Mouse (Mus musculus) intestine, postnatal 0 days (tissue): ENCODE results near the gene Zfp202. TPM values are rescaled to one million over a fixed set of nuclear protein-coding genes. Genes with fewer than 3 reads are reported as not detected.
"Not testable (repeated sequence)": the region's sequence is repeated elsewhere in the genome, so short reads cannot be mapped to it uniquely, and the experiment has no call there.

ENCODE experiments used
- ATAC-seq: fragments of 200-750 bp; cut with Nextera tagmentation; 2 replicates; pipeline ENCODE4 v1.8.0; 2017; ENCODE audit warnings: mild to moderate bottlenecking, moderate TSS enrichment, moderate library complexity
- H3K27ac ChIP-seq: fragments of 300-500 bp; sonication (generic); 2 replicates; pipeline ENCODE4 v1.5.1; 2014; ENCODE audit warnings: mild to moderate bottlenecking, low read depth, low read length, moderate library complexity
- H3K27me3 ChIP-seq: fragments of 300-500 bp; sonication (generic); replicated peaks from 2 replicates; pipeline ENCODE4 v1.6.1; 2014; ENCODE audit warnings: low read length, mixed read lengths; ENCODE audit not compliant: control insufficient read depth, insufficient read depth
- H3K36me3 ChIP-seq: fragments of 300-500 bp; sonication (generic); 2 replicates; pipeline ENCODE4 v1.6.1; 2014; ENCODE audit warnings: mild to moderate bottlenecking, moderate library complexity; ENCODE audit not compliant: control insufficient read depth, insufficient read depth
- H3K4me1 ChIP-seq: fragments of 300-500 bp; sonication (generic); replicated peaks from 2 replicates; pipeline ENCODE4 v1.6.1; 2014; ENCODE audit warnings: antibody characterized with exemption, low read length, mixed read lengths; ENCODE audit not compliant: control insufficient read depth, insufficient read depth
- H3K4me2 ChIP-seq: fragments of 300-500 bp; sonication (generic); replicated peaks from 2 replicates; pipeline ENCODE4 v1.6.1; 2014; ENCODE audit warnings: low read depth, mild to moderate bottlenecking, moderate library complexity
- H3K4me3 ChIP-seq: fragments of 300-500 bp; sonication (generic); 2 replicates; pipeline ENCODE4 v1.5.1; 2014; ENCODE audit warnings: low read depth, low read length
- H3K9ac ChIP-seq: fragments of 300-500 bp; sonication (generic); 2 replicates; pipeline ENCODE4 v1.6.1; 2014; ENCODE audit warnings: mild to moderate bottlenecking, low read depth, low read length
- H3K9me3 ChIP-seq: fragments of 300-500 bp; sonication (generic); 2 replicates; pipeline ENCODE4 v1.6.1; 2016; ENCODE audit warnings: mixed run types; ENCODE audit not compliant: control insufficient read depth
- CTCF ChIP-seq: sonication (generic); IDR thresholded peaks from 2 replicates; pipeline ENCODE4 v1.5.1; 2016; ENCODE audit warnings: low read depth, mild to moderate bottlenecking, control low read depth, antibody characterized with exemption, moderate library complexity
- WGBS: fragments of 180-500 bp; shearing (Covaris S2); extraction: QIAGEN DNeasy Blood & Tissue Kit; methylation state at CpG from one replicate; pipeline ENCODE4 v1.1.7; 2014; 5-methylcytosine and 5-hydroxymethylcytosine counted together
- polyA plus RNA-seq: library from polyadenylated mRNA; unstranded; fragments of >200 nt; fragmentation: Nextera tagmentation; extraction: Ambion mirVana; gene quantifications from 2 replicates; pipeline ENCODE4 v1.2.1, GENCODE M21; 2015

Zfp202 gene
- polyA plus RNA-seq: 1.1 TPM in 2 replicates

DNA sequence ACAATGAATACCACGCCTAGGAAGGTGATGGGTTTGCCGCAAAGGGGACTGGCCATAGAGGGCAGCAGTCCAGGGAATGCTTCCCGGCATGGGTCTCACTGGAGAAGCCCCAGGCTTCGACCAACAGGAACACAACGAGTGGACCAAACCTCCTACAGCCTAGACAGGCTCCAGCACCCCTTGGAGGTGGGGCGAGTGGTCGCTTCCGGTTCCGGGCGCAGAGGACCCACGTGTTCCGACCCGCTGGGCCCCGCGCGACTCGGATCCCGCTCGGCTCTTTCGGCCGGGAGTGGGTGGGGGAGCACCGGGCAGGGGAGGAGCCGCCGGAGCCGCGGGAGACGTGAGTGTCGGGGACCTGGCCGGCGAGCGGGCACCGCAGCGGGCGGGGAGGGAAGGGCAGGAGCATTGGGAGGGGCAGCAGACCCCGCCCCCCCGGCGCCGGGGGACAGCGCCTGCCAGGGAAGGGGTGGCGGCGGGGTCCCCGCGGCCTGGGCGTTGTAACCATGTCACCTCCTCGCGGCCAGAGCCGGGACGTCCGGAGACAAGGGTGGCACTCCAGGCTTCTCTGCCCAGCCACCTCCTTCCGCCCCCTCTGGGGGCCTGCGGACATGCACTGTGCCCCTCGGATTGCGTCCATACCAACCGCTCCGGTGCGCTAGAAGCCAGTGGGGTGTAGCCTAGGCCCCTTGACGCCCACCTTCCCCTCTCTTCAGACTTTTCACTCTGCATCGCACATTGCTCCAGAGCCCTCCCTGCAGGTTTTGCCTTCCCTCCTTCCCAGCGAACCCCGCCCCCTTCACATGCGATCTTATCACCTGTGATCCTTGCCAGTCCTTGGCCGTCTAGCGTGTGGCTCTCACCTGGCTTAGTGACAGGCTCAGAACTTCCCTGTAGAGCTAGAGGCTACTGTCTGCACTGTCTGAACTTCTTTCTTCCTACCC, at the start of gene Zfp202:
Zfp202 (plus strand) TSS at position 219 of the 941 bp plus-strand sequence.
- under 1% methylated on average over 36 of the region's 63 CpGs for WGBS
- peak within 1 kb of the TSS; percentile 79 for H3K4me3 ChIP-seq
- H3K9ac ChIP-seq: peak within 1 kb of the TSS; percentile 51
- peak within 1 kb of the TSS; percentile 93 for H3K4me2 ChIP-seq
- peak; percentile 61 for TF ChIP-seq CTCF
- H3K27ac ChIP-seq: peak within 1 kb of the TSS; percentile 73; the same call in 1 of the 2 replicates
- peak; percentile 91 for ATAC-seq
- H3K4me1 ChIP-seq: peaks cover 9% of the 10 kb centered on the region; the same call in 1 of the 2 replicates
- H3K9me3 ChIP-seq: no peaks in the 10 kb centered on the region
- H3K36me3 ChIP-seq: no peaks in the 10 kb centered on the region
- H3K27me3 ChIP-seq: no peaks in the 10 kb centered on the region

GRCm38 (mm10) chr9:40155118-40155644, 36.9 kb upstream of the Zfp202 start:
- no peaks in the 10 kb centered on the region for H3K9me3 ChIP-seq
- H3K9ac ChIP-seq: no peak overlapping the region
- ATAC-seq: no peak
- no peak overlapping the region for H3K4me3 ChIP-seq
- 65% methylated on average over 4 of the region's 4 CpGs for WGBS
- TF ChIP-seq CTCF: no peak
- H3K4me1 ChIP-seq: no peaks in the 10 kb centered on the region
- no peaks in the 10 kb centered on the region for H3K36me3 ChIP-seq
- no peak overlapping the region for H3K4me2 ChIP-seq
- H3K27ac ChIP-seq: no peak overlapping the region
- H3K27me3 ChIP-seq: no peaks in the 10 kb centered on the region

DNA sequence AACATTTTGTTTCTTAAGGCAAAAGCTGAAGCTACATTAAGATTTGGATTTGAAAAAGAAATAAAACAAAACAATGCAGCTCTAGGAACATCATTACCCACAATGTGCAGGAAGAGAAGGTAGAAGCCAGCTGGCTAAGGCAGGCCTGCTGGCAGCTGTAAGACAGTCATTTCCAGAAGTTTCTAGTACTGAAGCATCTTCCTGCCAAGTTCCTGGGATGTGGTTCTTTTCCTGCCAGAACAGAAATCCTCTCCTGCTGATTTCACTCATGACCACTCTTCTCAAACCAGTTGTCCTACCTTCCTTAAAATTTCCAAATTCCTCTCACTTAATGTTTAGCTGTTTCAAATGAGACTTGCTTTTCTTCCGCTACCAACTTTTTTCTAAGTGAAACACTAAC, 25.7 kb upstream of the Zfp202 start:
- H3K27ac ChIP-seq: no peak overlapping the region
- H3K36me3 ChIP-seq: no peaks in the 10 kb centered on the region
- no peaks in the 10 kb centered on the region for H3K27me3 ChIP-seq
- no peaks in the 10 kb centered on the region for H3K9me3 ChIP-seq
- no peak overlapping the region for H3K9ac ChIP-seq
- no peaks in the 10 kb centered on the region for H3K4me1 ChIP-seq
- H3K4me2 ChIP-seq: no peak overlapping the region
- no peak for TF ChIP-seq CTCF
- 74% methylated on average over 1 of the region's 1 CpGs for WGBS
- H3K4me3 ChIP-seq: no peak overlapping the region
- no peak for ATAC-seq

GRCm38 (mm10) chr9:40177017-40177416, 15.1 kb upstream of the Zfp202 start:
- Histone ChIP-seq H3K9ac (no peak overlapping the region), H3K9me3 (no peaks in the 10 kb centered on the region), H3K27ac (no peak overlapping the region), H3K4me3 (no peak overlapping the region), H3K27me3 (no peaks in the 10 kb centered on the region), H3K36me3 (no peaks in the 10 kb centered on the region), H3K4me2 (no peak overlapping the region), H3K4me1 (no peaks in the 10 kb centered on the region)
- no peak for TF ChIP-seq CTCF
- ATAC-seq: no peak
- WGBS: 74% methylated on average over 6 of the region's 6 CpGs

GRCm38 (mm10) chr9:40180620-40181019, 11.5 kb upstream of the Zfp202 start, which contains the start of gene Olfr986:
TSS of gene Olfr986 (plus strand) at chr9:40180920.
- no peaks in the 10 kb centered on the region for H3K9me3 ChIP-seq
- H3K36me3 ChIP-seq: no peaks in the 10 kb centered on the region
- H3K27ac ChIP-seq: no peak within 1 kb of the TSS
- H3K4me2 ChIP-seq: no peak within 1 kb of the TSS
- no peak within 1 kb of the TSS for H3K4me3 ChIP-seq
- no peak within 1 kb of the TSS for H3K9ac ChIP-seq
- no peak for ATAC-seq
- TF ChIP-seq CTCF: no peak
- no peaks in the 10 kb centered on the region for H3K4me1 ChIP-seq
- WGBS: 87% methylated on average over 5 of the region's 5 CpGs
- no peaks in the 10 kb centered on the region for H3K27me3 ChIP-seq

DNA sequence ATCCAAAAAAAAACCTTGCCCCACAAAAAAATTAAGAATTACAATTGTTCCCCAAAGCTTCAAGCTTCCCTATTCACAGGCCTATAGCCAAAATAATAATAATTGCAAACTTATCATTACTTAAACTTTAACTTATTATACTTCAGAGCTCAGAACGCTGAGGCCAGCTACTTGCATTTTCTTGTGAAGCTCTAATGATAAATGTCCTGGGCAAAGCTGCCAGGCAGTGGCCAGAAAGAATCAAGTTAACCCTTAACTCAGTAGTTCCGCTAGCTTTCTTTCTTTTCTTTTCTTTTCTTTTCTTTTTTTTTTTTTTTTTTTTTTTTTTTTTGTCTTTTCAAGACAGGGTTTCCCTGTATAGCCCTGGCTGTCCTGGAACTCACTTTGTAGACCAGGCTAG, 7.0 kb upstream of the Zfp202 start:
- H3K4me1 ChIP-seq, H3K36me3 ChIP-seq, H3K9ac ChIP-seq, H3K27me3 ChIP-seq, H3K9me3 ChIP-seq, H3K4me2 ChIP-seq, H3K27ac ChIP-seq, ATAC-seq, H3K4me3 ChIP-seq: not testable (repeated sequence)
- WGBS: 61% methylated on average over 2 of the region's 2 CpGs
